Mouse (Mus musculus): ENCODE data around the gene Slc36a4. TPM values are rescaled to one million over a fixed set of nuclear protein-coding genes. Genes with fewer than 3 reads are reported as not detected.

Gene Slc36a4
- 2.8 and 2.9 TPM in 2 replicates for polyA plus RNA-seq (2016; fragmentation: Nextera tagmentation; extraction: Ambion mirVana)

- no peaks in the 10 kb centered on the region for H3K9me3 ChIP-seq (replicated peaks)
- H3K27ac ChIP-seq, result no peak within 1 kb of the TSS
- H3K36me3 ChIP-seq, result no peaks in the 10 kb centered on the region
- 1% methylated on average over 62 of the region's 75 CpGs for WGBS (ENCODE audit: insufficient replicate concordance)
- peak; percentile 72 for ATAC-seq
- H3K4me2 ChIP-seq, result peak within 1 kb of the TSS; percentile 83
- peak within 1 kb of the TSS; percentile 66 for H3K9ac ChIP-seq
- peak within 1 kb of the TSS; percentile 65 for H3K4me3 ChIP-seq
- peaks cover 16% of the 10 kb centered on the region for H3K27me3 ChIP-seq (replicated peaks)
- H3K4me1 ChIP-seq, result peaks cover 11% of the 10 kb centered on the region; the same call in 1 of the 2 replicates
Observed at GRCm38 (mm10) chr9:15709599-15710381, at the start of gene Slc36a4. Gene Slc36a4, plus strand, starts transcription at chr9:15709738.

- Histone ChIP-seq H3K36me3 (no peaks in the 10 kb centered on the region), H3K4me3 (no peak overlapping the region), H3K9me3 (replicated peaks) (no peaks in the 10 kb centered on the region), H3K4me2 (no peak overlapping the region), H3K9ac (no peak overlapping the region), H3K27ac (no peak overlapping the region), H3K27me3 (replicated peaks) (no peaks in the 10 kb centered on the region), H3K4me1 (no peaks in the 10 kb centered on the region)
- no peak for ATAC-seq
- 53% methylated on average over 7 of the region's 7 CpGs for WGBS (ENCODE audit: insufficient replicate concordance)
Observed at GRCm38 (mm10) chr9:15664606-15665005, 44.9 kb upstream of the Slc36a4 start.

- WGBS (ENCODE audit: insufficient replicate concordance), result 40% methylated on average over 3 of the region's 3 CpGs
- Histone ChIP-seq H3K9ac (no peak overlapping the region), H3K9me3 (replicated peaks) (no peaks in the 10 kb centered on the region), H3K36me3 (no peaks in the 10 kb centered on the region), H3K4me2 (no peak overlapping the region), H3K27ac (no peak overlapping the region), H3K4me1 (no peaks in the 10 kb centered on the region), H3K27me3 (replicated peaks) (no peaks in the 10 kb centered on the region), H3K4me3 (no peak overlapping the region)
- no peak for ATAC-seq
Observed at GRCm38 (mm10) chr9:15669452-15669851, 40.1 kb upstream of the Slc36a4 start.

GRCm38 (mm10) chr9:15670002-15670527 lies 39.5 kb upstream of the Slc36a4 start:
- WGBS (ENCODE audit: insufficient replicate concordance), result 50% methylated on average over 5 of the region's 5 CpGs

GRCm38 (mm10) chr9:15672251-15672650 lies 37.3 kb upstream of the Slc36a4 start:
- ATAC-seq, result no peak
- no peak overlapping the region for H3K4me3 ChIP-seq
- 10% methylated on average over 1 of the region's 1 CpGs for whole genome bisulfite sequencing (ENCODE audit: insufficient replicate concordance)

More at GRCm38 (mm10) chr9:15670002-15670527, 39.5 kb upstream of the Slc36a4 start:
- ATAC-seq, result no peak
- Histone ChIP-seq H3K27me3 (replicated peaks) (no peaks in the 10 kb centered on the region), H3K4me3 (no peak overlapping the region), H3K4me1 (no peaks in the 10 kb centered on the region), H3K27ac (no peak overlapping the region), H3K36me3 (no peaks in the 10 kb centered on the region), H3K9ac (no peak overlapping the region), H3K4me2 (no peak overlapping the region), H3K9me3 (replicated peaks) (no peaks in the 10 kb centered on the region)

GRCm38 (mm10) chr9:15681855-15682466 lies 27.6 kb upstream of the Slc36a4 start:
- WGBS (ENCODE audit: insufficient replicate concordance), result 49% methylated on average over 2 of the region's 2 CpGs
- ATAC-seq, result no peak
- Histone ChIP-seq H3K36me3 (no peaks in the 10 kb centered on the region), H3K4me2 (no peak overlapping the region), H3K4me1 (no peaks in the 10 kb centered on the region), H3K9me3 (replicated peaks) (no peaks in the 10 kb centered on the region), H3K27me3 (replicated peaks) (no peaks in the 10 kb centered on the region), H3K27ac (no peak overlapping the region), H3K9ac (no peak overlapping the region), H3K4me3 (no peak overlapping the region)

More at GRCm38 (mm10) chr9:15672251-15672650, 37.3 kb upstream of the Slc36a4 start:
- H3K27me3 ChIP-seq (replicated peaks), result no peaks in the 10 kb centered on the region
- H3K27ac ChIP-seq, result no peak overlapping the region
- no peaks in the 10 kb centered on the region for H3K9me3 ChIP-seq (replicated peaks)
- no peak overlapping the region for H3K4me2 ChIP-seq
- H3K9ac ChIP-seq, result no peak overlapping the region
- no peaks in the 10 kb centered on the region for H3K4me1 ChIP-seq
- no peaks in the 10 kb centered on the region for H3K36me3 ChIP-seq

GRCm38 (mm10) chr9:15685215-15685614 lies 24.3 kb upstream of the Slc36a4 start:
- Histone ChIP-seq H3K4me1 (no peaks in the 10 kb centered on the region), H3K27me3 (replicated peaks) (no peaks in the 10 kb centered on the region), H3K4me2 (no peak overlapping the region), H3K36me3 (no peaks in the 10 kb centered on the region), H3K9ac (no peak overlapping the region), H3K27ac (no peak overlapping the region), H3K9me3 (replicated peaks) (no peaks in the 10 kb centered on the region), H3K4me3 (no peak overlapping the region)
- ATAC-seq, result no peak
- 19% methylated on average over 4 of the region's 4 CpGs for WGBS (ENCODE audit: insufficient replicate concordance)

GRCm38 (mm10) chr9:15687358-15687757 lies 22.2 kb upstream of the Slc36a4 start:
- no peaks in the 10 kb centered on the region for H3K9me3 ChIP-seq (replicated peaks)
- no peak overlapping the region for H3K27ac ChIP-seq
- 60% methylated on average over 5 of the region's 5 CpGs for WGBS (ENCODE audit: insufficient replicate concordance)
- ATAC-seq, result no peak
- no peak overlapping the region for H3K9ac ChIP-seq
- no peak overlapping the region for H3K4me3 ChIP-seq
- no peaks in the 10 kb centered on the region for H3K4me1 ChIP-seq
- no peak overlapping the region for H3K4me2 ChIP-seq
- H3K27me3 ChIP-seq (replicated peaks), result no peaks in the 10 kb centered on the region
- H3K36me3 ChIP-seq, result no peaks in the 10 kb centered on the region

GRCm38 (mm10) chr9:15693847-15694246 lies 15.7 kb upstream of the Slc36a4 start:
- Histone ChIP-seq H3K36me3 (no peaks in the 10 kb centered on the region), H3K9me3 (replicated peaks) (no peaks in the 10 kb centered on the region), H3K9ac (no peak overlapping the region), H3K27ac (no peak overlapping the region), H3K4me3 (no peak overlapping the region), H3K4me2 (no peak overlapping the region), H3K4me1 (no peaks in the 10 kb centered on the region), H3K27me3 (replicated peaks) (no peaks in the 10 kb centered on the region)
- 45% methylated on average over 4 of the region's 4 CpGs for WGBS (ENCODE audit: insufficient replicate concordance)
- no peak for ATAC-seq

GRCm38 (mm10) chr9:15694989-15695388 lies 14.5 kb upstream of the Slc36a4 start:
- Histone ChIP-seq H3K27me3 (replicated peaks) (no peaks in the 10 kb centered on the region), H3K36me3 (no peaks in the 10 kb centered on the region), H3K4me1 (no peaks in the 10 kb centered on the region), H3K9me3 (replicated peaks) (no peaks in the 10 kb centered on the region), H3K4me2 (no peak overlapping the region), H3K27ac (no peak overlapping the region), H3K9ac (no peak overlapping the region), H3K4me3 (no peak overlapping the region)
- 38% methylated on average over 5 of the region's 5 CpGs for WGBS (ENCODE audit: insufficient replicate concordance)
- ATAC-seq, result no peak

GRCm38 (mm10) chr9:15705706-15706105 lies 3.8 kb upstream of the Slc36a4 start:
- Histone ChIP-seq H3K4me1 (peaks cover 11% of the 10 kb centered on the region; the same call in 1 of the 2 replicates), H3K36me3 (no peaks in the 10 kb centered on the region), H3K9ac (no peak overlapping the region), H3K27ac (no peak overlapping the region), H3K9me3 (replicated peaks) (no peaks in the 10 kb centered on the region), H3K27me3 (replicated peaks) (peaks cover 16% of the 10 kb centered on the region), H3K4me3 (no peak overlapping the region), H3K4me2 (no peak overlapping the region)
- WGBS (ENCODE audit: insufficient replicate concordance), result 50% methylated on average over 10 of the region's 10 CpGs
- no peak for ATAC-seq

GRCm38 (mm10) chr9:15708979-15709598 lies 449 bp upstream of the Slc36a4 start:
- 14% methylated on average over 14 of the region's 14 CpGs for WGBS (ENCODE audit: insufficient replicate concordance)
- H3K9me3 ChIP-seq (replicated peaks), result no peaks in the 10 kb centered on the region
- no peak overlapping the region for H3K27ac ChIP-seq

More at GRCm38 (mm10) chr9:15708979-15709598, 449 bp upstream of the Slc36a4 start:
- Histone ChIP-seq H3K27me3 (replicated peaks) (peaks cover 16% of the 10 kb centered on the region), H3K4me3 (peak overlapping the region; percentile 65), H3K4me2 (peak overlapping the region; percentile 83), H3K9ac (peak overlapping the region; percentile 66), H3K4me1 (peaks cover 11% of the 10 kb centered on the region; the same call in 1 of the 2 replicates), H3K36me3 (no peaks in the 10 kb centered on the region)
- peak; percentile 57 for ATAC-seq

All from liver, embryonic 12.5 days (tissue).